Mouse (Mus musculus): ENCODE data around the gene Nphp1. TPM values are rescaled to one million over a fixed set of nuclear protein-coding genes. Genes with fewer than 3 reads are reported as not detected.

The Nphp1 gene
- total RNA-seq (2023): 1 to 10 TPM in 1 of 2 experiments, under 1 TPM in 1; 0.79 to 1.3 TPM

GRCm38 (mm10) chr2:127788440-127789116 is at the start of gene Nphp1:
TSS of gene Nphp1 (minus strand) at chr2:127788897.

GRCm38 (mm10) chr2:127831401-127832102 is 42.9 kb upstream of the Nphp1 start, which contains the start of gene Bub1:
TSS of gene Bub1 (minus strand) at chr2:127831865.

GRCm38 (mm10) chr2:127791919-127792603 is 3.4 kb upstream of the Nphp1 start, which contains the start of gene Mtln:
TSS of gene Mtln (minus strand) at chr2:127792488.

GRCm38 (mm10) chr2:127729671-127730070 is 59.0 kb downstream of the Nphp1 start, which contains the start of gene Mall:
TSS of gene Mall (minus strand) at chr2:127729932.

Other genes starting within 250 kb of the Nphp1 start
- not detected for gene Prom2, start 247.4 kb downstream of the Nphp1 start, total RNA-seq (2023)
- gene Zfp661, start 201.8 kb downstream of the Nphp1 start, total RNA-seq (2023): 1 to 10 TPM; 2.5 to 2.9 TPM
- 10 to 100 TPM; 48.4 to 57.7 TPM for gene Mrps5, start 201.7 kb downstream of the Nphp1 start, total RNA-seq (2023)
- not detected for gene Mal, start 132.2 kb downstream of the Nphp1 start, total RNA-seq (2023)
- gene Mall, start 59.0 kb downstream of the Nphp1 start, total RNA-seq (2023): not detected
- gene Mtln, start 3.6 kb upstream of the Nphp1 start, total RNA-seq (2023): 10 to 100 TPM; 13.3 to 15.5 TPM
- 1 to 10 TPM in 1 of 2 experiments, under 1 TPM in 1; 0.64 to 1.2 TPM for gene Bub1, start 43.0 kb upstream of the Nphp1 start, total RNA-seq (2023)
- gene Acoxl, start 50.0 kb upstream of the Nphp1 start, total RNA-seq (2023): not detected

Data from monocyte, adult 59 days (primary cell).